Mouse (Mus musculus) MEL (cell line): Measurements from ENCODE around the gene Glt8d1.

Source experiments
- CHD2 ChIP-seq: IDR thresholded peaks from 2 replicates; pipeline ENCODE4 v1.6.1; 2011; ENCODE audit warnings: low read length, improper control_type of control experiment
- CTCF ChIP-seq, 3 experiments: IDR thresholded peaks in 2 of 3; conservative IDR thresholded peaks in 1 of 3; 2 replicates each; pipeline ENCODE4 v1.5.1; 2011 to 2012; ENCODE audit warnings: low read length in 3 of 3, low read depth in 2 of 3, mild to moderate bottlenecking in 2 of 3, improper control_type of control experiment in 1 of 3, inconsistent platforms in 1 of 3, mixed read lengths in 1 of 3, moderate library complexity in 1 of 3; ENCODE audit not compliant: control insufficient read depth in 1 of 3, insufficient read depth in 1 of 3, poor library complexity in 1 of 3, severe bottlenecking in 1 of 3
- E2F4 ChIP-seq: IDR thresholded peaks from 2 replicates; pipeline ENCODE4 v1.6.1; 2011; ENCODE audit warnings: low read depth, low read length, improper control_type of control experiment, borderline replicate concordance
- ELF1 ChIP-seq: IDR thresholded peaks from 2 replicates; pipeline ENCODE4 v1.6.1; 2014; ENCODE audit warnings: low read depth, mild to moderate bottlenecking, inconsistent platforms, low read length, improper control_type of control experiment, moderate library complexity
- EP300 ChIP-seq, 2 experiments: IDR thresholded peaks; 2 replicates each; pipeline ENCODE4 v1.6.1; 2011; ENCODE audit warnings: improper control_type of control experiment in 2 of 2, low read length in 2 of 2, low read depth in 1 of 2, mild to moderate bottlenecking in 1 of 2
- ETS1 ChIP-seq: IDR thresholded peaks from 2 replicates; pipeline ENCODE4 v1.6.1; 2012; ENCODE audit warnings: low read depth, mild to moderate bottlenecking, inconsistent platforms, low read length, improper control_type of control experiment, moderate library complexity
- MAX ChIP-seq: IDR thresholded peaks from 2 replicates; pipeline ENCODE4 v1.6.1; 2011; ENCODE audit warnings: low read length, improper control_type of control experiment
- POLR2AphosphoS5 ChIP-seq: IDR thresholded peaks from 2 replicates; pipeline ENCODE4 v1.6.1; 2012; ENCODE audit warnings: low read depth, borderline replicate concordance, mild to moderate bottlenecking, inconsistent platforms, low read length, moderate library complexity, mixed read lengths
- RCOR1 ChIP-seq: IDR thresholded peaks from 2 replicates; pipeline ENCODE4 v1.6.1; 2012; ENCODE audit warnings: low read depth, mild to moderate bottlenecking, inconsistent platforms, low read length, improper control_type of control experiment
- TCF12 ChIP-seq: IDR thresholded peaks from 2 replicates; pipeline ENCODE4 v1.6.1; 2014; ENCODE audit warnings: low read depth, mild to moderate bottlenecking, inconsistent platforms, low read length, improper control_type of control experiment, moderate library complexity
- UBTF ChIP-seq: IDR thresholded peaks from 2 replicates; pipeline ENCODE4 v1.6.1; 2012; ENCODE audit warnings: low read depth, mild to moderate bottlenecking, inconsistent platforms, low read length, improper control_type of control experiment, moderate library complexity, borderline replicate concordance; ENCODE audit not compliant: insufficient read depth

GRCm38 (mm10) chr14:30959031-30959430, 42.2 kb upstream of the Glt8d1 start:
- TF ChIP-seq CHD2: no peak
- no peak for TF ChIP-seq CTCF (IDR thresholded peaks at IDR 0.05 in 2 of 3, conservative IDR thresholded peaks at IDR 0.05 in 1 of 3; ENCODE audit: control insufficient read depth in 1 of 3, insufficient read depth in 1 of 3, low read depth in 2 of 3, low read length in 3 of 3, poor library complexity in 1 of 3, severe bottlenecking in 1 of 3)
- no peak for TF ChIP-seq ELF1
- no peak for TF ChIP-seq POLR2AphosphoS5
- TF ChIP-seq E2F4: no peak
- no peak for TF ChIP-seq EP300 (IDR thresholded peaks at IDR 0.05; ENCODE audit: low read depth in 1 of 2, low read length in 2 of 2)
- no peak for TF ChIP-seq UBTF
- no peak for TF ChIP-seq RCOR1
- no peak for TF ChIP-seq TCF12
- TF ChIP-seq MAX: no peak
- no peak for TF ChIP-seq ETS1
